Mouse (Mus musculus) layer of hippocampus, postnatal 10 days (tissue): ENCODE measurements around the gene Veph1. TPM values are rescaled to one million over a fixed set of nuclear protein-coding genes. Genes with fewer than 3 reads are reported as not detected.

ENCODE experiments used
- DNase-seq, 2 experiments: peaks; one replicate each; pipeline ENCODE4 v3.0.0; 2021; ENCODE audit warnings: low spot score in 2 of 2
- total RNA-seq, 2 experiments: library from RNA; stranded (reverse); gene quantifications; 2 replicates each; pipeline ENCODE4 v1.2.3; 2021

Gene Veph1
- total RNA-seq, 2 experiments from 2014 or later = 2.2 TPM

DNA sequence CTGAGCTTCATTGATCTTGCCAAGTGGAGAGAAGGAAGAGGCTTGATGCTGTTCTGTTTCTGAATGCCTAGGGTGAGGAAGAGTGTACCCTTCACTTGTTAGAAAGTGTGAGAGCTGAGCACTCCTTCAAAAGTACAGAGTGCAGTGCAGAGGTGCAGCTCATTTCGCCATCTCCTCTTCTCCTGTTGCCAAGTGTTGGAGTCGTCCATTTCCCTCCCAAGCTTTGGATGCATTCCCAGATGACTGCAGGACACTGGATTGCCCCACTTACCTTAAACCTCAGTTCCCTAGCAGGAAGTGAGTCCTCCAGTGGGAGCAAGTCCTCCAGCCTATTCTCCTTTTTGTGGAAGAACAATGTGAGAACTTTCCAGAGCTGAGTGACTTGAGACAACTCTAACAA lies 263.3 kb downstream of the Veph1 start:
- DNase-seq = no peak

DNA sequence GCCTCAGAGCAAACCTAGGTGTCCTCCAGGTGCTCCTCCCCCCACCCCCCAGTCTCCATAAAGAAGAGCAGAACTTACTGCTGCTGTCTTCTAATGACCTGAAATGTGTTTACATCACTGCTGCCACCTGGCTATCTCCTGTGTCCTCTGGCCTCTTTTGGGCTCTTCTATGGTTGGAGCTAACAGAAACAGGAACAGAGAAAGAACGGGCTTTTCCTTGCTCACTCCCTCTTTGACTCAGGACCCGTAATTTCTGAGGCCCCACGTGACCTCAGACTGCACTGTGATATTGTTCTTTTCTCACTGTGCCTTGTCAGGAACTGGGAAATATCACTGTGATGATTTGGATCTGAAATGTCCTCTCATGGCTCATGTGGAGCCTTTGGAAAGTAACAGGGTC lies 271.2 kb downstream of the Veph1 start:
- no peak for DNase-seq

DNA sequence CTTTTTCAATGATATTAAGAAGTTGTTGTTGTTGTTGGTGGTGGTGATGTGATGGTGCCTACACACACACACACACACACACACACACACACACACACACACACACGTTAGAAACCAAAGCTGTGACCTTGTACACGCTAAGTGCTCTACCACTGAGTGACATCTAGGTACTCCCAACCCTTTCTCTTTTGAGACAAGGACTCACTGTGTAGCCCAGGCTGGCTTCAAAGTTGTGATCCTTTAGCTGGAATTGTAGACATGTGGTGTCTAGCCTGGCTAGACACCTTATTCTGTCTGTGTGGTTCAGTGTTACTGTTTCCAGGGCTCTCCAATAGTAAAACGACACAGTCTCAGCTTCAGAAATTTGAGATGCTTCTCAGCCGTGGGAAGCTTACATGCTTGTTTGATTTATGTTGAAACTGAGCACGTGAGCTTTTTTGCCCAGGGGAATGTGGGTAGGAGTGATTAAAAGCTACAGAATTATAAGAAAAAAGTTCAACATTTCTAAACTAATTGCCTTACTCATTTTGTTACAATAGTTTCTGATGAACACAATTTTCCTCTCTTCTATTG lies 272.3 kb downstream of the Veph1 start:
- no peak for DNase-seq

DNA sequence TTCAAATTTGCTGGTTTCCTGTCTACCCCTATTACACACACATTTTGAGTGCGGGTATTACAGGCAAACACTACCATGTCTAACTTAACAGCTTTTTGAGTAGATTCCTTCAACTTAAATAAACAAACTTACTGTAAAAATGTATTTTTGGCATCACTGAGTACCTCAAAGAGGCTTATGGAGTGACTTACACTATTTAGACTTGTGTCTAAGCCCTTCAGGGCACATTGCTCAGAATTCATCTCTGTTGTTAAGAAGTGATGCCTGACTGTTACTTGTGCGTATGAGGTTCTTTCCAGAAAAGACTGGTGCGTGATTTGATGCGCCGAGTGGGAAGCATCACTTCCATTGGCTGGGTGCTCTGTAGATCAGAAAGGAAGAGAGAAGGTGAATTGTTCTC lies 277.5 kb downstream of the Veph1 start:
- DNase-seq = no peak

DNA sequence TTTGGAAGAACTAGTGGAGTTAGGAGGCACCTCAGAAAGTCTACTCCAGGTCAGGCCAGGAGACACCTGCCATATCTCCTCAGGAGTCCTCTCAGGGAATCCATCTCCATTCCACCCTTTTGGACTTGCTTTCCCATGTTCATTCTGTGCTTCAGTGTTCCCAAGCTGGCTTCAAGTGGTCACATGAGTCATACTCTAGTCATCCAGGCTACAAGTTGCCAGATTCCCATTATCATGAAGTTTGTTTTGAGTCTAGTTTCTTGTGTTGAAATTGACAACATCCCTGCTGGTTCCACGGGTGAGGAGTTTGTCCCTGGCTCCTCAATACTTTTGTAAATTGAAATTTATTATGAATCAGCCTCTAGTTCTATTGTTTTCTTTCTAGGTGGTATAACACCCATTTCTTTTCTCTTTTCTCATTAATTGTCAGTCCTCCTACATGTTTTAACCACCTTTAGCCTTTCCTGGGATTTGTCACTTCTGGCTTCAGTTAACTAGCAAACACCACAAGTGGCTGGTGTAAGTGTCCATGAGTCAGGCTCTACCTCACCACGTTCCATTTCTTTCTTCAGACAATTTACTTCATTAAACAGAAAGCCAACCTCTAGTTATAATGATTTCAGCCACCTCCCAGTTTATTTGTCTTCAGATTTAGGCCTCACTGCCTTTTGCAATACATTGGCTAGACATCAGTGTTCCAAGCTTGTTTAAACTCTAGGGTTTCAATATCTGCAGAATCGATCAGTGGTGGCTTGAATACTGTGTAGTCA lies 288.8 kb downstream of the Veph1 start:
- no peak for DNase-seq

DNA sequence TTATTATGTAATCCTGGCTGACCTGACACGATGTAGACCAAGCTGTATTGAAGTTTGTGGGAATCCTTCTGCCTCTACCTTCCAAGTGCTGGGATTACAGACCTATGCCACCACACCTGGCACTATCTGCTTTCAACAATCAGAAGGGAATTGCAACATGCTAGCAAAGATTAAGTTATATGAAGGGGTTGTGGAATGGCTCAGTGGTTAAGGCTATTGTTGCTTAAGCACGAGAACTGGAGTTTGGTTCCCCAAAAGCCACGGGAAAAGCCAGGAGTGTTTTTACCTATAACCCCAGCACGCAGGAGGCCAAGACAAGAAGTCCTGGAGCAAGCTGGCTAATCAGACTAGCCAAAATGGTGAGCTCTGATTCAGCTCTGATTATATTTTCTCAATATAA lies 291.6 kb downstream of the Veph1 start:
- DNase-seq = no peak

DNA sequence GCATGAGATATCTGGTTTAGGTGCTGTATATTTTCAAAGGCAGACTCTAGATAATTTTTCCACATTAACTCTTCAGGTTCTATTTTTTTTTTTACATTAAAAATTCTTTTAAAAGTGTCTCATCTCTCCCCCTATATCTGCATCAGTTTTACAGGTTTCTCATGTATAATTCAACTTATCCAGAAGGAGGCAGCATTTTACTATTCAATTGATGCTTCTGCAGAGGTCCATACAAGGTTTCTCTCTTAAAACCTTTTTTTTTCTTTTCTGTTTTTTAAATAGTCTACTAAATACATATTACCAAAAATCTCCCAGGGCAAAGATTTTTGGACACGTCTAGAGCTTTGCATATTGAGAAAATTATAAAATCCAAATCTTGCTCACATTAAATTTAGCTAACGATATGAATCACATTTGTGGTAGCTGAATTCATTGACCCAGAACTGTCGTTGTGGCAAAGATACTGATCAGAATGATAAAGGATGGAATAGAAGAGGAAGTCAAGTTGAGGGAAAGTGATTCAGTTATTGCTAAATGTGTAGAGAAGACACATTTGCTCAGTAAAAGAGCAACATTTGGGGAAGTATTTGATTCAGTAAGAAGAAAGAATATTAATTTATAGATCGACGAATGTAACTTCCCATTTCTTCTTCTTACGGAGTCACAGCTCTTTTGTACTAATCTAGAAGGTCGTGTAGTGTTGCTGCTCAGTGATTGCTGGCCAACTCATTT lies 292.3 kb downstream of the Veph1 start:
- no peak for DNase-seq

Other genes starting within 250 kb of the Veph1 start
- gene Ptx3, start 76.9 kb downstream of the Veph1 start, total RNA-seq = 1 to 10 TPM; 8.3 to 9.8 TPM